Mouse (Mus musculus) brain, embryonic 14.5 days (tissue): Measurements from ENCODE around the gene Apoc2.

Experiments
- CTCF ChIP-seq: fragments of 200-500 bp; IDR thresholded peaks from 2 replicates; pipeline ENCODE4 v1.5.1; 2012; ENCODE audit warnings: inconsistent platforms, mild to moderate bottlenecking, moderate library complexity, borderline replicate concordance; ENCODE audit not compliant: insufficient read depth, insufficient read length; ENCODE audit errors: extremely low read depth
- POLR2A ChIP-seq: fragments of 200-500 bp; IDR thresholded peaks from 2 replicates; pipeline ENCODE4 v1.6.1; 2012; ENCODE audit warnings: mild to moderate bottlenecking, inconsistent platforms, borderline replicate concordance; ENCODE audit not compliant: poor library complexity, insufficient read depth, insufficient read length, severe bottlenecking; ENCODE audit errors: extremely low read depth

- TF ChIP-seq CTCF (no peak), POLR2A (no peak)
Measured at GRCm38 (mm10) chr7:19718297-19718952, 40.7 kb upstream of the Apoc2 start.
